Mouse (Mus musculus): ENCODE measurements around the gene Fam241a.

Fam241a gene

DNA sequence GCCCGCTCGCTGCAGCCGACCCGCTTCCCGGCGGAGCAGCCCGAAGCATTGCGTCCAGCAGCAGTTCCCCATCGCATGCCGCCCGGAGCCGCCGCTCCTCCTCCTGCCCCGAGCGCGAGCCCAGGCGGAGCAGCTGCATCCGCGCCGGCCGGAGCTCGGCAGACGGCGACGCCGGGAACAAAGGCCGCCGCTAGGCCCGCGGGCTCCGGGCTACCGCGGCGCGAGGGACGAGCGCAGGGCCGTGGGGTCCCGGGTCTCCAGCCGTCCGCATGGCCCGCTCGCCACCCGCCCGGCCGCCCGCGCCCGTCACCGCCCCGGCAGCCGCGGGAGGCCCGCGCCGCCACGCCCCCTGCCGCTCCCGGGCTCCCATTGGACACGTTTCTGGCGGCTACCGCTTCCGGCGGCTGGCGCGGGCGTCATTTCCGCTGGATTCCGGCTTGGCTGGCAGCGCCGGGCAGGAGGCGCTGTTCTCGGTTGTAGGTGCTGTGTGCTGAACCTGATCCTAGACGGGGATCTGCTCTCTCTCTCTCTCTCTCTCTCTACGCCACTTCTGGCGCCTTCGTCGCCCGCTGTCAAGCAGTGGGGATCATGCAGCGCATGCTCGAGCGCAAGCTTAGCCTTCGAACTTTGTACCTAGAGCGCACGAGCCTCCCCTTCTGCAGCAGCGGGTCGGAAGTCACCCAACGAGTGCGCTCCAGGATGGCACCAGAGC is 58.8 kb downstream of the Fam241a start, which contains the start of gene Ap1ar:
Ap1ar (minus strand) TSS at position 370 of the 712 bp plus-strand sequence.
- in situ Hi-C loops (cut with MboI, MseI): loop anchor here (5.0 kb wide), 1 partner anchor 55 kb away; no protein-coding TSS in a partner anchor

GRCm38 (mm10) chr3:127836798-127837153 is 59.3 kb downstream of the Fam241a start:
- in situ Hi-C loops (cut with MboI, MseI): loop anchor here (5.0 kb wide), 1 partner anchor 56 kb away; no protein-coding TSS in a partner anchor

DNA sequence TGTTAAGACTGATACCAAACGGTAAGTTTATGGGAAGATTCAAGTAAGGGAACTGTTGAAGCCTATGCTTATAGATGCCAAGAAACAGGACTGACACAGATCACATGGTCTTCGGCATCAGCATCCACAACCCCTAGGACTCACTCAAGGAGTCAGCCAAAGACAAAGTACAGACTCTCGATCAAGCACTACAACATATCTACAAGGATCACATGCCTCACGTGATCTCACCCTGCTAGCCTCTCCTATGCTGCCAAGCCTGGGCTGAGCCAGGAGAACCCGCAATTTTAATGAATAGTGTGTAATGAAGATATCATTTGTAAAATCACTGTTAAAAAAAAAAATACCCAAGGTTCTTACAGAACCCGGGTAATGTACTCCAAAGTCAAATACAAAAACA is 60.5 kb downstream of the Fam241a start:
- in situ Hi-C loops (cut with MboI, MseI): loop anchor here (5.0 kb wide), 1 partner anchor 57 kb away; no protein-coding TSS in a partner anchor

GRCm38 (mm10) chr3:127834040-127834439 is 62.1 kb downstream of the Fam241a start:
- in situ Hi-C loops (cut with MboI, MseI): no loop called here

DNA sequence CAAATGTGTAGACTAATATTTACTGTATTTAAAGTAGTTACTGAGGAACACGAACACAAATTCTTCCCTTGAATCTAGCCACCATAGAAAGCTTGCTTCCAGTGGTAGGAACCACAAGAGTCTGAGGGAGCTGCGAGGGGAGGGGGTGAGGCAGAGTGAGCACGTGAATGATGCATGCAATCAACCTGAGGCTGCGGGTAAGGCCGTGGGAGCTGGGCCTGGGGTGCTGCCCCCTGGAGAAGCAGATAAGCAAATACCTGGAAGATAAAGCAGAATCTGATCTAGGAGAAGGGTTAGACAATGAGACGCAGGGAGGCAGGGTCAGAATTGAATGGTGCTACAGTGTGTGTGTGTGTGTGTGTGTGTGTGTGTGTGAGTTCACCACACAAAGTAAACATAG is 65.0 kb downstream of the Fam241a start:
- in situ Hi-C loops (cut with MboI, MseI): no loop called here

- in situ Hi-C loops (cut with MboI, MseI): no loop called here
Observed at GRCm38 (mm10) chr3:127830183-127830582, 65.9 kb downstream of the Fam241a start.

DNA sequence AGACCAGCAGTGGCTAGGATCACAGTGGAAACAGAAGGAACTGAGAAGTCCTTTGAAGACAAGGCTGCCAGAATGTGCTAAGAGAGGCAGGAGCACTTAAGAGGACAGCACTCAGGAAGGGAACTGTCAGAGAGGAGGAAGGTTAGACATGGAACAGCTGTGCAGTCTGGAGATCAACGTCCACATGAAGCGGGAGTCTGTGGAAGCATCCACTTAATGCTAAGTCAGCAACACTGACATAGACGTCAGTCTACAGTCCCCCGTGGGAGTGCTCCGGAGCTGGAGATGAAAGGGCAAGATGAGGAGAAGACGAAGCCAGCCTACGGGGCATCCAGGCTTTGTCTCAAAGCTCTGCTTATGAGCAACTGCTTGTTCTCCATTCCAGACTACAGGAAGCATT is 69.0 kb downstream of the Fam241a start:
- in situ Hi-C loops (cut with MboI, MseI): no loop called here

GRCm38 (mm10) chr3:127826503-127826902 is 69.6 kb downstream of the Fam241a start:
- in situ Hi-C loops (cut with MboI, MseI): no loop called here

GRCm38 (mm10) chr3:127823886-127824863 is 71.9 kb downstream of the Fam241a start:
- in situ Hi-C loops (cut with MboI, MseI): no loop called here

- in situ Hi-C loops (cut with MboI, MseI): no loop called here
Observed at GRCm38 (mm10) chr3:127821209-127821608, 74.9 kb downstream of the Fam241a start.

- in situ Hi-C loops (cut with MboI, MseI): no loop called here
Observed at GRCm38 (mm10) chr3:127820400-127820799, 75.7 kb downstream of the Fam241a start.
